Mouse (Mus musculus): ENCODE results near the gene Mrpl49.

DNA sequence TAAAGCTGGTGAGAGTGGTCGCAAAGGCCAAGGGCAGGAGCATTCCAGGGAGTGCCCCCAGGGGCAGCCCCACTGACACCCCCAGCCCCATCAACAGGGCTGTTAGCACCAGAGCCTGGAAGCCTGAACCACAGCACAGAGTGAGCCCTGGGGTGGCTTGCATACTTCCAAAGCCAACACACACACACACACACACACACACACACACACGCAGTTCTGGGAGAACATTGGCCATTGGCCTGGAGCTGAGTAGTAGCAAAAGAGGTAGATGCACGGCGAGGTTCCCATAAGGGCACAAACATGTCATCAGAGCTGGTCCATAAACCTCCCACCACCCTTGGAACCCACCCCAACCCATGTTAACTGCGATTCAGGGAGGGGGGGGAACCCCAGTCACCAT, 9.0 kb upstream of the Mrpl49 start:
- TF ChIP-seq CTCF (IDR thresholded peaks at IDR 0.05; ENCODE audit: extremely low read depth, insufficient read length, insufficient replicate concordance, low read depth, low read length) = no peak
- TF ChIP-seq POLR2A (IDR thresholded peaks at IDR 0.05; ENCODE audit: low read depth, low read length) = no peak

Measured in small intestine, adult 2 months (tissue).